Mouse (Mus musculus): ENCODE results near the gene Ubac2. TPM values are rescaled to one million over a fixed set of nuclear protein-coding genes. Genes with fewer than 3 reads are reported as not detected.
"Not testable (repeated sequence)": the region's sequence is repeated elsewhere in the genome, so short reads cannot be mapped to it uniquely, and the experiment has no call there.

The Ubac2 gene
- total RNA-seq, 2 experiments from 2014 or later, result 6.4 to 8.4 TPM

GRCm38 (mm10) chr14:122064519-122064918 is 186.1 kb downstream of the Ubac2 start:
- ATAC-seq (replicated peaks; ENCODE audit: low FRiP score, poor library complexity, severe bottlenecking), result no peak

DNA sequence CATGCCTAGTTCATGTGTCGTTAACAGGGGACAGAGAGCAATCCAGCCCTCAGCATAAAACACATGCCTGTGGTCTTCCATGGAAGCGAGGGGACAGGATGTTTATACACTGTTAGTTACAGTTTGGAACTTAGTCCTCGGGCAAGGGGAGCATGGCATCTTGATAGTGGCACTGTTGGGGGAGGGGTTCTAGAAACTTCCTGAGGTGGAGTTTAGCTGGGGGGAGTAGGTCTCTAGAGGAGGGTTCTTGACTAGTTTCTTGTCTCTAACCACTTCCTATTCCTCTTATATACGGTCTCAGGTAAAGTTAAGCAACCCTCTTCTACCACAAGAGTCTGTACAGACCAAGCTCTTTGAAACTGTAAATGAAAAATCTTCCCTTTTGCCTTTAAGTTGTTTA is 187.8 kb downstream of the Ubac2 start:
- ATAC-seq (replicated peaks; ENCODE audit: low FRiP score, poor library complexity, severe bottlenecking), result no peak

GRCm38 (mm10) chr14:122068036-122068435 is 189.6 kb downstream of the Ubac2 start:
- not testable (repeated sequence) for ATAC-seq (replicated peaks; ENCODE audit: low FRiP score, poor library complexity, severe bottlenecking)

- ATAC-seq (replicated peaks; ENCODE audit: low FRiP score, poor library complexity, severe bottlenecking), result no peak
Measured at GRCm38 (mm10) chr14:122068801-122069695, 190.6 kb downstream of the Ubac2 start.

- no peak for ATAC-seq (replicated peaks; ENCODE audit: low FRiP score, poor library complexity, severe bottlenecking)
Measured at GRCm38 (mm10) chr14:122069948-122070347, 191.5 kb downstream of the Ubac2 start.

Other genes starting within 250 kb of the Ubac2 start
- 1.4 and 1.7 TPM in 2 replicates for gene Dock9, start 80.8 kb upstream of the Ubac2 start, total RNA-seq (2015; ENCODE audit: low replicate concordance)
- 1.1 and 1.7 TPM in 2 replicates for gene Dock9, start 80.8 kb upstream of the Ubac2 start, total RNA-seq (2017; ENCODE audit: low replicate concordance)
- 4.0 TPM in 1 of 2 replicates, not detected in the other for gene Gpr18, start 37.2 kb downstream of the Ubac2 start, total RNA-seq (2015; ENCODE audit: low replicate concordance)
- gene Gpr18, start 37.2 kb downstream of the Ubac2 start, total RNA-seq (2017; ENCODE audit: low replicate concordance), result 0.64 and 2.9 TPM in 2 replicates
- 2.5 and 4.3 TPM in 2 replicates for gene Gpr183, start 86.6 kb downstream of the Ubac2 start, total RNA-seq (2015; ENCODE audit: low replicate concordance)
- 1.2 and 1.5 TPM in 2 replicates for gene Gpr183, start 86.6 kb downstream of the Ubac2 start, total RNA-seq (2017; ENCODE audit: low replicate concordance)
- not detected in 2 replicates for gene Timm8a2, start 156.1 kb downstream of the Ubac2 start, total RNA-seq (2015; ENCODE audit: low replicate concordance)
- gene Timm8a2, start 156.1 kb downstream of the Ubac2 start, total RNA-seq (2017; ENCODE audit: low replicate concordance), result not detected in 2 replicates
- 45.8 and 62.5 TPM in 2 replicates for gene Tm9sf2, start 228.4 kb downstream of the Ubac2 start, total RNA-seq (2015; ENCODE audit: low replicate concordance)
- 45.1 and 53.8 TPM in 2 replicates for gene Tm9sf2, start 228.4 kb downstream of the Ubac2 start, total RNA-seq (2017; ENCODE audit: low replicate concordance)